Mouse (Mus musculus) kidney, embryonic 14.5 days (tissue): ENCODE measurements around the gene Ttll5. TPM values are rescaled to one million over a fixed set of nuclear protein-coding genes. Genes with fewer than 3 reads are reported as not detected.

ENCODE experiments used
- ATAC-seq: fragments of 200-750 bp; cut with Nextera tagmentation; 2 replicates; pipeline ENCODE4 v1.8.0; 2017; ENCODE audit warnings: moderate number of reproducible peaks, mild to moderate bottlenecking, moderate TSS enrichment, moderate library complexity; ENCODE audit not compliant: low FRiP score, low TSS enrichment
- H3K27ac ChIP-seq: fragments of 300-500 bp; sonication (generic); 2 replicates; pipeline ENCODE4 v1.5.1; 2014; ENCODE audit warnings: low read depth, mild to moderate bottlenecking, low read length, moderate library complexity, mixed read lengths
- H3K27me3 ChIP-seq: fragments of 300-500 bp; sonication (generic); 2 replicates; pipeline ENCODE4 v1.6.1; 2014; ENCODE audit warnings: mild to moderate bottlenecking, low read length; ENCODE audit not compliant: control insufficient read depth, insufficient read depth
- H3K36me3 ChIP-seq: fragments of 300-500 bp; sonication (generic); 2 replicates; pipeline ENCODE4 v1.6.1; 2014; ENCODE audit warnings: low read length, mixed read lengths; ENCODE audit not compliant: control insufficient read depth, insufficient read depth
- H3K4me1 ChIP-seq: fragments of 300-500 bp; sonication (generic); 2 replicates; pipeline ENCODE4 v1.6.1; 2014; ENCODE audit warnings: low read length, mixed read lengths; ENCODE audit not compliant: control insufficient read depth, insufficient read depth
- H3K4me2 ChIP-seq: fragments of 300-500 bp; sonication (generic); replicated peaks from 2 replicates; pipeline ENCODE4 v1.6.1; 2014; ENCODE audit warnings: low read depth, mild to moderate bottlenecking, low read length
- H3K4me3 ChIP-seq: fragments of 300-500 bp; sonication (generic); 2 replicates; pipeline ENCODE4 v1.5.1; 2014; ENCODE audit warnings: mild to moderate bottlenecking, low read length
- H3K9ac ChIP-seq: fragments of 300-500 bp; sonication (generic); 2 replicates; pipeline ENCODE4 v1.6.1; 2014; ENCODE audit warnings: low read depth, mild to moderate bottlenecking, low read length, moderate library complexity
- H3K9me3 ChIP-seq: fragments of 300-500 bp; sonication (generic); 2 replicates; pipeline ENCODE4 v1.6.1; 2016; ENCODE audit warnings: low read length; ENCODE audit not compliant: control insufficient read depth
- WGBS: fragments of 180-500 bp; shearing (Covaris S2); extraction: QIAGEN DNeasy Blood & Tissue Kit; methylation state at CpG from one replicate; pipeline ENCODE4 v1.1.7; 2014; 5-methylcytosine and 5-hydroxymethylcytosine counted together
- polyA plus RNA-seq: library from polyadenylated mRNA; unstranded; fragments of >200 nt; fragmentation: Nextera tagmentation; extraction: Ambion mirVana; gene quantifications from 2 replicates; pipeline ENCODE4 v1.2.1, GENCODE M21; 2014

Ttll5 gene
- polyA plus RNA-seq, 1 experiment from 2014 or later, result 17.0 TPM

DNA sequence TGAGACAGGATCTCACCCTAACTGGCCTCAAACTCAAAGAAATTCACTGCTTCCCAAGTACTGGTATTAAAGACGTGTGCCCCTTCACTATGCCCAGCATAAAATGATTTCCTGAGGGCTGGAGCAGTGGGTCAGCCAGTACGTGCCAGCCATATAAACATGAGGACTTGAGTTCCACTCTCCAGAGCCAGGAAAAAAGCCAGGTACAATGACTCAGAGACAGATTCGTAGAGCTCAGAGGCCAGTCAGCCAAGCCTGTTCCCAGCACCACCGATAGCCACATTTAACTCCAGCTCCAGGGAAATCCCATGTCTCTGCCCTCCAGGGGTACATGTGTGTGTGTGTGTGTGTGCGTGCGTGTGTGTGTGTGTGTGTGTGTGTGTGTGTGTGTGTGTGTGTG is 215.3 kb downstream of the Ttll5 start:
- no peak for ATAC-seq
- WGBS, result 78% methylated on average over 6 of the region's 6 CpGs
- H3K9me3 ChIP-seq, result no peaks in the 10 kb centered on the region

DNA sequence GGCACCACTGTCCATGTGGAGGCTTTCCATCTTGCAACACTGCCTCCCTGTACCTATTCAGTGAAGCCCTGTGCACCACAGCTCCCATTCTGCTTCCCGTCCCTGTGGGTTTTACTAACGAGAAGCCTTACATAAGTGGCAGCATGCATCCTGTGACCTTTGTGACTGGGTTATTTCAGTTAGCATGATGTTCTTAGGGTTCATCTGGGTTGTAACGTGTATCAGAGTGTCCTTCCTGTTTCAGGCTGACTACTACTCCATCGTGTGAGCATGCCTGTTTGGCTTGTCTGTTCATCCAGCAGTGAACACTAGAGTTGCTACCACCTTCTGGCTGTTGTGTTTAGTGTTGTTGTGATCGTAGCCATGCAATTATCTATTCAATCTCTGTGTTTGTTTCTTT is 221.7 kb downstream of the Ttll5 start:
- Histone ChIP-seq H3K27ac (no peak overlapping the region), H3K36me3 (no peaks in the 10 kb centered on the region), H3K27me3 (no peaks in the 10 kb centered on the region), H3K9me3 (no peaks in the 10 kb centered on the region), H3K4me2 (no peak overlapping the region), H3K4me3 (no peak overlapping the region), H3K9ac (no peak overlapping the region), H3K4me1 (no peaks in the 10 kb centered on the region)
- no peak for ATAC-seq
- 85% methylated on average over 5 of the region's 5 CpGs for WGBS

More for the DNA sequence above, 215.3 kb downstream of the Ttll5 start:
- Histone ChIP-seq H3K4me3 (no peak overlapping the region), H3K9ac (no peak overlapping the region), H3K4me2 (no peak overlapping the region), H3K4me1 (peaks cover 14% of the 10 kb centered on the region), H3K27me3 (no peaks in the 10 kb centered on the region), H3K36me3 (no peaks in the 10 kb centered on the region), H3K27ac (no peak overlapping the region)

DNA sequence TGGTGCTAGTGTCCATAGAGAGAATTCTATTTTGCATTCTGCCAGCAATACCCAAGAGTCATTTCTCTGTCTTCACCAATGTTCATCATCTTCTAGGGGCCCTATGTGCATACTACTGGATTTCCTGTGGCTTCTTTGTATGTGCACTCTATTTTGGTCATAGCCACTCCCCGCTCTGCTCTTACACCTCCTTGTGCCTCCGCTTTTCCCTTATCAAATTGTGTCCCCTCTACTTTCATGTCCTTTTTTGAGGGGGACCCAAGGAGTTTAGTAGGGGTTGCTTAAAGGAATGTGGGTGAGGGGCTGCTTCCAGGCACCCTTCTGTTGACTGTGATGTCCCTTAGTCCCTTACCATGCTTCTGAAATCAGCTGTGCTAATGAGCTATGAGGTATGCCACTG is 222.3 kb downstream of the Ttll5 start:
- Histone ChIP-seq H3K27me3 (no peaks in the 10 kb centered on the region), H3K4me2 (no peak overlapping the region), H3K9ac (no peak overlapping the region), H3K27ac (no peak overlapping the region), H3K4me3 (no peak overlapping the region), H3K4me1 (no peaks in the 10 kb centered on the region), H3K9me3 (no peaks in the 10 kb centered on the region), H3K36me3 (no peaks in the 10 kb centered on the region)
- 98% methylated on average over 2 of the region's 2 CpGs for WGBS
- ATAC-seq, result no peak

DNA sequence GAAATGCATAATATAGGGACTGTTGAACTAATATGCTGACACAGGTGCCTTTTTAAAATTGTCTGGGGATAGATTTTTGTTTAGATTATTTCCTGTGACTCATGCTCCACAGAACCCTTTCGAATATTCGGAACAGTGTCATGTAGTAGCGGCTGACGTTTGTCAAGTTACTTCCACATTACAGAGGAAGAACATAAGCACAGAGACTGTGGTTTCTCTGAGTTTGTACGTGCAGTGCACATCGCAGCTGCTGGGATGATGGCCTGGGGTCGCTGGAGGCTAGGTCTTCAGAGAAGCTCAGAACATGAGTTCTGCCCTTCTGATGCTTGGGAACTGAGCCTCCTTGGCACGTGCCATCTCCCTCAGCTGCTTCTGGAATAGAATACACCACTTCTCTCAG is 222.9 kb downstream of the Ttll5 start:
- H3K27me3 ChIP-seq, result no peaks in the 10 kb centered on the region
- no peaks in the 10 kb centered on the region for H3K4me1 ChIP-seq
- WGBS, result 80% methylated on average over 8 of the region's 8 CpGs
- H3K36me3 ChIP-seq, result no peaks in the 10 kb centered on the region
- no peak overlapping the region for H3K4me2 ChIP-seq
- no peak overlapping the region for H3K4me3 ChIP-seq
- H3K9ac ChIP-seq, result no peak overlapping the region
- no peaks in the 10 kb centered on the region for H3K9me3 ChIP-seq
- H3K27ac ChIP-seq, result no peak overlapping the region
- no peak for ATAC-seq

DNA sequence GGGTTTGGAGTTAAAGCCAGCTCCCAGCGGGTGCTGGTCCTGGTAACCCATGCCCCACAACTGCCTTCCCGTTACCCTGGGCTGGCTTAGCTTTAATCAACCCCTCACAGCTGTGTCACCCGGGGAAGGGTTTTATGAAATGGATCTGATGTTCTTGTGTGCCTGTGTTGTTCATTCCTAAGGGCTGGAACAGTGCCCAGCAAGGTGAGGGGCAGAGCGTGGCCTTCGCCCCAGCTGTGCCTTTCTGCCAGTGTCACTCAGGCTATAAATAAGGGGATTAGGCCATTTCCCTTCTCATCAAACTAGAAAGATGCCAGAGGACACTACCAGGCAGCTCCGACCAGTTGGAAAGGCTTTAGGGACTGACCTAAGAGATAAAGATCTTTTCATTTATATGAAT is 225.4 kb downstream of the Ttll5 start:
- H3K36me3 ChIP-seq, result no peaks in the 10 kb centered on the region
- no peak overlapping the region for H3K4me3 ChIP-seq
- ATAC-seq, result no peak
- no peak overlapping the region for H3K4me2 ChIP-seq
- no peak overlapping the region for H3K27ac ChIP-seq
- WGBS, result 73% methylated on average over 6 of the region's 6 CpGs
- H3K27me3 ChIP-seq, result no peaks in the 10 kb centered on the region
- H3K9me3 ChIP-seq, result no peaks in the 10 kb centered on the region
- H3K9ac ChIP-seq, result no peak overlapping the region
- H3K4me1 ChIP-seq, result no peaks in the 10 kb centered on the region

DNA sequence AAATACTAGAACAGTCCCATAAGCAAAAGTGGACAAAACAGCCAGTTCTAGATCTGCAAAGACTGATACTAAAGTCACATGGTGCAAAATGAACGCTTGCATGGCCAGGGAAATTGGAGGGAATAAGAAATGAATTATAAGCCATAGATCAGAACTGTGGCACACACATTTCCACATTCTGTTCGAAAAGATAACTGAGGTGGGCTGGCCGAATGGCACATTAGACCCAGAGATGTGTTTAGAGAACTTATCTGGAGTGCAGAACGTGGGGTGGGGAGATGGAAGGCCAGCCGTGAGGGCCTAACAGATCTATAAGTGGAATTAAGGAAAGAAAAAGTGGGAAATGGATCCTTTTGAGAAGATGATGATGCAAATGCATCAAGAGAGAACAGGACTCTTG is 227.0 kb downstream of the Ttll5 start:
- no peak overlapping the region for H3K4me2 ChIP-seq
- ATAC-seq, result no peak
- H3K27ac ChIP-seq, result no peak overlapping the region
- H3K27me3 ChIP-seq, result no peaks in the 10 kb centered on the region
- no peaks in the 10 kb centered on the region for H3K9me3 ChIP-seq
- H3K4me3 ChIP-seq, result no peak overlapping the region
- no peak overlapping the region for H3K9ac ChIP-seq
- WGBS, result 93% methylated on average over 5 of the region's 5 CpGs
- H3K4me1 ChIP-seq, result no peaks in the 10 kb centered on the region
- H3K36me3 ChIP-seq, result no peaks in the 10 kb centered on the region; the same call in 1 of the 2 replicates

DNA sequence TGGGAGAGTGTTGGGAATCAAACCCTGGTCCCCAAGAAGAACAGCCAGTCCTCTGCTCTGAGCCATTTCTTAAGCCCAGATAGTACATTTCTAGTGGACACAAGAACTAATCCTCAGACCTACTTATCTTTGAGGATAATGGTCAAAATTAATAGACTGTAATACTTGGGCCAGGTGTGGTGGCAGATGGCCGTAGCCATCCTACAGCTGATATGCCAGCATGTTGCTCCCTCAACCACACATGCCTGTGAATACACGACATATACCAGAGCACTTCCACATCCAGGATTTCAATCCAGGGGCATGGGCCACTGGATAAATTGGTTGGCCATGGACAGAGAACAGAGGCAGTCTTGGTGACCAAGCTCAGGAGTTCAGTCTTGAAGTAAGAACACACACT is 230.8 kb downstream of the Ttll5 start:
- H3K9me3 ChIP-seq, result no peaks in the 10 kb centered on the region
- H3K4me1 ChIP-seq, result no peaks in the 10 kb centered on the region
- ATAC-seq, result no peak
- no peaks in the 10 kb centered on the region for H3K27me3 ChIP-seq
- no peak overlapping the region for H3K4me3 ChIP-seq
- H3K27ac ChIP-seq, result no peak overlapping the region
- 95% methylated on average over 2 of the region's 2 CpGs for WGBS
- peaks cover 13% of the 10 kb centered on the region; the same call in 1 of the 2 replicates for H3K36me3 ChIP-seq
- no peak overlapping the region for H3K4me2 ChIP-seq
- no peak overlapping the region for H3K9ac ChIP-seq

DNA sequence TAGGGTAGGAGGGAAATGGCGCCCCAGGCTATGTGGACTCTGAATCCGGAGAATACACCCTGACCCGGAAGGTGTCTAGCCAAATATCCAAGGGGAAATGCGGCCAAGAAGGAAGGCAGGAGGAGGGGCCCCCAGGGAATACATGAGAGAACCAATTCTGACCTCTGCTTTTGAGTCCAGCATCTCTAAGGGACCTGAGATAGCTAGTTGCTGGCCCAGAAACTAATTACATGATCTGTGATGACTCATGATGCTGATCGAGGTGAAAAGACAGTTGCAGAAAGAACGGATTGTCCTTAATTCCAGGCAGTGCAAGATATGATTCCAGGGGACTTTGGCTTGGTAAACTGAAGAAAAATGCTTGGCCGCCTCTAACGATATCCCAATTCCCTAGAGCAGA is 232.5 kb downstream of the Ttll5 start:
- no peak overlapping the region for H3K27ac ChIP-seq
- 85% methylated on average over 8 of the region's 8 CpGs for WGBS
- H3K4me3 ChIP-seq, result no peak overlapping the region
- no peaks in the 10 kb centered on the region for H3K4me1 ChIP-seq
- peaks cover 13% of the 10 kb centered on the region; the same call in 1 of the 2 replicates for H3K36me3 ChIP-seq
- H3K9ac ChIP-seq, result no peak overlapping the region
- no peak overlapping the region for H3K4me2 ChIP-seq
- no peak for ATAC-seq
- no peaks in the 10 kb centered on the region for H3K9me3 ChIP-seq
- no peaks in the 10 kb centered on the region for H3K27me3 ChIP-seq

DNA sequence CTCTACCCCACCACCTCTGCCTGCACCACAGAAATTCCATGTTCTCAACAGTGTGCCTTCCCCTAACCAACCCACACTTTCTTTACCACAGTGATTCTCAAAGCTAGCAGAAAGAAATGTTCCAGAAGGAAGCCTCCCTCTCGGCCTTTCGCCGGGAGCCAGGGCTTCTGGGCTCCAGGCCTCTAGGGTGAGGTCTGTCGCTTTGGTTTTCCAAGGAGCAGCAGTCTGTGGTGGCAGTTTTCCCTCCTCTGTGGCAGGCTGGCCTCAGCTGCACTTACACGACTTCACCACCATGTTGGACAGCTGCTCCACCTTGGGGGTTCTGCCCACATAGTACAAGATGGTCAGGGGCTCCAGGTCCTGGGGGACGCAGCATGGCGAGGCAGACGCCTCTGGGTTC is 233.1 kb downstream of the Ttll5 start:
- Histone ChIP-seq H3K9me3 (no peaks in the 10 kb centered on the region), H3K4me3 (no peak overlapping the region), H3K4me1 (no peaks in the 10 kb centered on the region), H3K4me2 (no peak overlapping the region), H3K36me3 (peaks cover 16% of the 10 kb centered on the region; the same call in 1 of the 2 replicates), H3K27me3 (no peaks in the 10 kb centered on the region), H3K27ac (no peak overlapping the region), H3K9ac (no peak overlapping the region)
- WGBS, result 83% methylated on average over 8 of the region's 8 CpGs
- ATAC-seq, result no peak

DNA sequence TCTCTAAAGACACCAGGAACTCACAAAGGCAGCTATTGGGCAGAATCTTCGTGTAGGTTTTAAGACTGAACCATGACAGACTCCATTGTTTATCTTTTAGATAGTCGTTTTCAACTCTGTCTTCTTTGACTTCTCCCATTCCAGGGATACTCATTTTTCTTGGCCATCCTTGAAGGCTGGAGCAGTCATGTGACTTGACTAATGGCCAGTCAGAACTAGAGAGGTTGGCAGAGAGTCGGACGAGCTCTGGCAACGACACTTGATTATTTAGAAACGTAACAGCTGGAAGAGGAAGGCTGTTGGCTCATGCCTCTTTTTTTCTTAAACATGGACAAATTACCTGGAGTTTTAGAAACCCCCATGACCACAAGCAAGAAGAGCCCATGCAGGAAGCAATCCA is 234.9 kb downstream of the Ttll5 start:
- H3K9ac ChIP-seq, result no peak overlapping the region
- peaks cover 21% of the 10 kb centered on the region; the same call in 1 of the 2 replicates for H3K36me3 ChIP-seq
- ATAC-seq, result no peak
- no peaks in the 10 kb centered on the region for H3K27me3 ChIP-seq
- no peak overlapping the region for H3K4me3 ChIP-seq
- 81% methylated on average over 6 of the region's 6 CpGs for WGBS
- H3K27ac ChIP-seq, result no peak overlapping the region
- no peak overlapping the region for H3K4me2 ChIP-seq
- no peaks in the 10 kb centered on the region for H3K9me3 ChIP-seq
- H3K4me1 ChIP-seq, result no peaks in the 10 kb centered on the region
